Mouse (Mus musculus) monocyte, adult 5-6 weeks (primary cell): ENCODE measurements around the gene H3f3b. TPM values are rescaled to one million over a fixed set of nuclear protein-coding genes. Genes with fewer than 3 reads are reported as not detected.

Source experiments
- ATAC-seq: fragments of 153-309, 156-312 bp; replicated peaks from 2 replicates; pipeline ENCODE4 v1.8.0; 2017; ENCODE audit warnings: mild to moderate bottlenecking; ENCODE audit not compliant: low TSS enrichment, insufficient number of reproducible peaks, severe bottlenecking, poor library complexity, low FRiP score
- total RNA-seq: library from RNA; stranded (forward); fragments of 200-1000, 200-491, 200-594 nt; gene quantifications from 3 replicates; pipeline ENCODE4 v1.2.3, GENCODE M21; 2017

Gene H3f3b
- 1,370 to 2,118 TPM (median 2,068 TPM) in 3 replicates for total RNA-seq

DNA sequence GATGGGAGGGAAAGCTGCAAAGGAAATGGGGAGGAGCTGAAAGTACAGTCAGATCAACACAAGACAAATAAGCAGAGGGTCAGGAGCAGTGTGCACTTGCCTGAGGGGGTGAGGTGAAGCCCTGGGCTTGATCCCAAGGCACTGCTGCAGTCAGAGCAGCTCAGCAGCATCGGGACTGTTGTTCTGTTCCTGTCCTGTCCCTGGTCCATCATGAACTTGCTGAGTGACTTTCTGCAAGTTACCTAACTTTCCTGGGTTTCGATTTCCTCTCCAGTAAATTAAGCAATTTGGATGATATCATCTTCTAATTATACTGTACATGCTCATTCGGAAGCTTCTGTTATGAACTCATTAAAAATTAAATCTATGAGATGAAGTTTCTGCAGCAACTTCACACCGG lies at the start of gene H3f3b:
H3f3b (minus strand) TSS at position 207 of the 400 bp plus-strand sequence.
- ATAC-seq = peak; percentile 8; the same call in 1 of the 2 replicates

DNA sequence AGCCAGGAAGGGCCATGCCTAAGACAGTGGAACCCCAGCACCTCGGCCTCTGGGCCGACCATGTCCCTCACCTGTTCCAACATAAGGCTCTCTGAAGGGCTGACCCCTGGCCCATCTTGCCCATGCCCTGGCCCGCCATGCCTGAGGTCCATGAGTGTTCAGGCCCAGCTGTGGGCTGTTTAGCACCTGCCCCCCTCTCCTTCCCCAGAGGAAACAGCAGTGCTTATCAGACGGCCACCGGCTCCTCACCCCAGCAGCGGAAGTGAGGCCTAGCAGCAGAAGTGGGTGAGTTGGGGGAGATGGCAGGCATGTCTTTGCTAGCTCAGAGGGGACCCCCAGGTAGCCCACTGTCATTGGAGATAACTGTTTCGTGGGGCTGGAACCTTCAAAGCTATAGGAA lies 49.1 kb upstream of the H3f3b start:
- ATAC-seq = no peak

DNA sequence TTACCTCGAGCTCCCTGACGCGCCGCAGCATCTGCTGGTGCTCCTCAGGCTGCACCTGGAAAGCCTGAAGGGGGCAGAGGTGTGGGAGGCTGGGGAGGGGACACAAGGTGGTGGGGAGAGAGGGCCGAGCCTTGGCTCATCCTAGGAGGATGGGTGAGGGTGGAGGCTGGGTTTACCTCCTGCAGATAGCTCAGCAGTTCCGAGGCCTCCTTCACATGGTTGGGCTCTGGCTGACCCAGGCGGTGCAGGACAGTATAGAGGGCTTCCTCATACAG lies 48.4 kb upstream of the H3f3b start:
- ATAC-seq = no peak

- no peak for ATAC-seq
Measured at GRCm38 (mm10) chr11:116075539-116076265, 47.9 kb upstream of the H3f3b start.

- no peak for ATAC-seq
Measured at GRCm38 (mm10) chr11:116074436-116074991, 46.8 kb upstream of the H3f3b start.

GRCm38 (mm10) chr11:116072608-116073007 lies 44.8 kb upstream of the H3f3b start:
- ATAC-seq = no peak

DNA sequence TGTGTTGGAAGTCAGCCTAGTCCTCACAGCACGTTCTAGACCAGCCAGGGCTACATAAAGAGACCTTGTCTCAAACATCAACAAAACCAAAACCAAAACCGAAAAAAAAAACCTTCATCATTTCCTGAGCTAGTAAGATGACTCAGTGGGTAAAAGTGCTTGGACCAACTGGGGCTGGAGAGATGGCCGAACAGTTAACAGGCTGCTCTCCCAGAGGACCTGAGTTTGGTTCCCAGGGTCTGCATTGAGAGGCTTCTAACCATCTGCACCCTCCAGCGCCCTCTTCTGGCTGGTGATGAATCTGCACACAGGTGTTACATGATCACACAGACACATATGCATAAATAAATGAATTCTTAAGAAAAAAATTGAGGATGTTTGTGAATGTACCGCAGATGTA lies 43.7 kb upstream of the H3f3b start:
- no peak for ATAC-seq

GRCm38 (mm10) chr11:116065345-116065744 lies 37.6 kb upstream of the H3f3b start:
- ATAC-seq = no peak

GRCm38 (mm10) chr11:116064187-116064867 lies 36.6 kb upstream of the H3f3b start:
- ATAC-seq = no peak

- ATAC-seq = no peak
Measured at GRCm38 (mm10) chr11:116063562-116063961, 35.8 kb upstream of the H3f3b start.

GRCm38 (mm10) chr11:116062521-116062920 lies 34.8 kb upstream of the H3f3b start:
- ATAC-seq = no peak

DNA sequence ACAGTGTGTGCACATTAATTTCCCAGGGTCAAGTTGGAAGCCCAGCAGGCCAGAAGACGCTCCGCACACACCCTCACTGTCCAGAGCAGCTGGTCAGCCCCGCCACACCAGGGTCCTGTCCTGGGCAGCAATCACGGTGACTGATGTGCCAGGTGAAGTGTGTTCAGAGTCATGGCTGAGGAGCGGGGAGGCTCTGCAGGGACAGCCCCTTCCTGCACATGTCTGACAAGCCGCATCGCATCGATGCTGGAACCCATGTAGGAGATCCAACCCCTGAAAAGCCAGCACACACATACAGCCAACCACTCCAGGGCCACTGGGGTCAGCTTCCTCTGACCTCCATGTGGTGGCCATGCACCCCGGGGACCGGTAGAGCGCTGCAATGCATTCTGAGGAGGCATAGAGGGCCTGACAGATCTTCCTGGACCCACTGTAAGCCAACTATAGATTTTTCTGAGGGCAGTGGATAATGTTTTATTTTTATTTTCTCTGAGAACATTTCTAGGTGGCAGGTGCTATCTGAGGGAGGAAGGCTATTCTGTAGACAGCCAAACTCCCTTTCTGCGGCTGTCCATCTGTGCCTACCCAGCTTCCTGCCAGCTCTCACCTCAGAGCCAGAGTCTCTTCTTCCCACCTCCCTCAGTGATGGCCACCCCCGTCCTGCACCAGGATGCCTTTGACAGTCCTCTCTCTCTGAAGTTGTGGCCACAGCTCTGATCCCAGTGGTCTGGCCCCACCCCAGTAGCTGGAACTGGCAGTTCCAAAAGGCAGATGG lies 34.1 kb upstream of the H3f3b start:
- no peak for ATAC-seq

DNA sequence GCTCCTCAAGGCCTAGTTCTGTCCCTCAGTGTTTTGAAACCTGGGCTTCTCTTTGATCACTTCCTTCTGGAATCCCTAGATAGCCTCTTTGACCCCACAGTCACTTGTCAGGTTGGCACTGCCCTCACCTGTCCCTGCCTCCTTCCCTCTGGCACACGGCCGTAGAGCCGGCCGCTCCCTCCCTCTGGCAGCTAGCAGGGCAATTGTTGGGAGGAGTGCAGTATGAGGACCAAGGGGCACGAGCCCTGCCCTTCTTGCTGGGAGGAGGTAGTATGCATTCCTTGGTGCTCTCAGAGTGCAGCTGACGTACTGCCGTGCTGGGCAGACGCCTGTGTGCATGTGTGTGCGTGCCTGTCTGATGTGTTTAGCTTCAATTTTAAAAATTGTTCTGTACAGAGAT lies 32.8 kb upstream of the H3f3b start:
- ATAC-seq = no peak

DNA sequence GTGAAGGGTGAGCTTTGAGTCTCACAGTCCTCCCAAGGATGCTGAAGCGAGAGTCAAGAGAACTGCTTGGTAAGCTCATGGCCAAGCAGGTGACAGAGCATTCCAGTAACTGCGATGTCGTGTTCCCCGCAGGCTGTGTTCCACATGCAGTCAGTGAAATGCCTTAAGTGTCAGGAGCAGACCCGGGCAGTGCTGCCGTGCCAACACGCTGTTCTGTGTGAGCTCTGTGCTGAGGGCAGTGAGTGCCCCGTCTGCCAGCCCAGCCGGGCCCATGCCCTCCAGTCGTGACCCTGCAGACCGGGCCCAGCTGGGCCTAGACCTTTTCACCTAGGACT lies 31.9 kb upstream of the H3f3b start:
- no peak for ATAC-seq

- no peak for ATAC-seq
Measured at GRCm38 (mm10) chr11:116058868-116059690, 31.3 kb upstream of the H3f3b start.

- no peak for ATAC-seq
Measured at GRCm38 (mm10) chr11:116058022-116058614, 30.4 kb upstream of the H3f3b start.

GRCm38 (mm10) chr11:116057237-116057881 lies 29.6 kb upstream of the H3f3b start:
- ATAC-seq = no peak

GRCm38 (mm10) chr11:116055873-116056272 lies 28.1 kb upstream of the H3f3b start:
- ATAC-seq = no peak
